Mouse (Mus musculus) R1 (cell line): ENCODE data around the gene Ugt1a5.
"Not testable (repeated sequence)": the region's sequence is repeated elsewhere in the genome, so short reads cannot be mapped to it uniquely, and the experiment has no call there.

Source experiments
- DNase-seq: peaks from one replicate; pipeline ENCODE4 v3.0.0-alpha.2; 2018; ENCODE audit warnings: low read depth, low spot score

Gene Ugt1a5

DNA sequence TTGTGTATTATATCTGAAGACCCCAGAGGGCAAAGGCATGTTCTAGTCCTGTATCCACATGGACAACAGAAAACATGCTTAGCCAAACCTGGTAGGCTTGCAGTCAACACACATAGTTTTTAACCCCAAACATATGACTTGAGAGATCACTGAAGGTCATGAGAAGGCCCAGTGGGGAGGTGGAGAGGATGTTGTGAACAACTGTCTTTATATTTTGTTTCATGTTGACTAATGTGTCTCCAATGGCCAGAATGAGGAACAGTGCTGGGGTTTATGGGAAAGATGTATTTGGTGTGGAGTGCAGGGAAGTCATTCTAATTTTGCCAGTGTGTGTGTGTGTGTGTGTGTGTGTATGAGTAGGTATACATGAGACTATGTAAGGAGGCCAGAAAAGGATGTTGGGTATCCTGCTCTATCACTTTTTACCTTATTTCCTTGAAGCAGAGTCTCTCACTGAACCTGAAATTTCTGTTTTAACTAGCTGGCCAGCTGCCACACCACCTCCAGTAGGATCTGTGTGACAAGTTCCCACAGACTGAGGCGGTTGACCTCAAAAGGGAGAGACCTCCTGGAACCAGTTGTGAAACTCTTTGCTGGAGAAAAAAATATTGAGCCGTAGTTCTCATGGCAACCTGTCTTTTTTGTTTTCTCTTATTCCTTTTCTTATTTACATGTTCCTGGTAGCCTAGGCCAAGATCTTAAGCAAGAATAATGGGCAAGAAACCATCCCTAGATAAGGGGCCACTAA is 58.4 kb downstream of the Ugt1a5 start:
- DNase-seq: no peak

DNA sequence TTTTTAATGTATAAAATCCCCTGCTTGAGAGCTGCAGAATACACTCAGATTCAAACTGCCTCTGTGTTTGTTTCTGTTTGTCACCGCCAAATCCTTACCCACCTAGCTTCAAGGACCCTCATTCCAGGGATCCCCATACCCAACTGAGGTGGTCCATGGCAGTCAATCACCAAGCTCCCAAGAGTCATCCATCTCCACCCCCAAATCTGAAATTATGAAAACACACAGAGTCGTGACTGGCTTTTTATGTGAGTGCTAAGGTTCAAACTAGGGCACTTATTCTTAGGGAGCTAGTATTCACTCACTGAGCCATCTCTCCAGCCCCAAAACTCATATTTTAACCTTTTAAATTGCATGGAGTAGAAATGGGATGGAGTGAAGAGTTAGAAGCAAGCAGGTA is 59.5 kb downstream of the Ugt1a5 start:
- DNase-seq: not testable (repeated sequence)

DNA sequence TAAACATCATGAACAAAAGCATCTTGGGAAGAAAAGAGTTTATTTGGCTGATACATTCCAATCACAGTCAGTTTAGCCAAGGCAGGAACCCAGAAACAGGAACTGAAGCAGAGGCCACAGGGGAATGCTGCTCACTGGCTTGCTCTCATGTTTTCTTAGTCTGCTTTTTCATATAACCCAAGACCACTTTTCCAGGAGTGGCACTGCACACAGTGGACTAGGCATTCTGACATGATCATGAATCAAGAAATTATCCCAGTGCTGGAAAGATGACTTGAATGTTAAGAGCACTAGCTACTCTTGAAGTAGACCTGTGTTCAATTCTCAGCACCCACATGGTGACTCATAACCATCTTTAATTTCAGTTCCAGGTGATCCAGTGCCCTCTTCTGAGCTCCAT is 59.9 kb downstream of the Ugt1a5 start:
- no peak for DNase-seq

DNA sequence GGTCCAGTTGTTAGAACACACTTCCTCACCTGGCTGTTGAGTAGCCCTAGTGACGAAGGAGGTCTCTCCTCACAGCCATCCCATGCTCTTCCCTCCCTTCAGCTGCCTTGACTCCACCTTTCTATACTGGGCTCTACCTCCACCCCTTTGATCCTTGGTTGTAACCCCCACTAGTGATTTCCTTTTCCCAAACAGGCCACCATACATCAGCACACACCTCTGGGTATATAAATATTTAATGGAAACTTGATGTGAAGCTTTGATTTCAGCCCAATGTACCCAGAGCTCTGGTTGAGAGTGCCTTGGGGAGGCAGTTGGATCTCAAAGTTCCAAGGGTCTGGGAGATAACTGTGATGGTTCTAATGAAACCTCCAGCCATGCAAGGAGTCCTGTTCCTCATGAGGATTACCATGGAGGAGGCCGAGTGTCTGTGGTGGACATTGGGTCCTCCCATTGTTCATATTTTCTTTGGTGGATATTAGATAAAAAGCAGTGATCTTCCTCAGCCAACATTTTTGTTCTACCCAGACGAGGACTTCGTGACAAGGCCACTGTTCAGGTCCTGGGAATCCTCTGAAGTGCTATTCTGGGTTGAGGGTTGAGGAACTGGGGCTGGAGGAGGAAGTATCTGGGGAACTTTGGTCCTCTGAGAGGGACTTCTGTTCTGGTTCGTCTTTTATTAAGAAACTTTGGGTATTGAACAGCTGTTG is 61.0 kb downstream of the Ugt1a5 start, which contains the start of gene Mroh2a:
Gene Mroh2a (plus strand): TSS at position 317 of the 710 bp plus-strand sequence.
- DNase-seq: no peak

DNA sequence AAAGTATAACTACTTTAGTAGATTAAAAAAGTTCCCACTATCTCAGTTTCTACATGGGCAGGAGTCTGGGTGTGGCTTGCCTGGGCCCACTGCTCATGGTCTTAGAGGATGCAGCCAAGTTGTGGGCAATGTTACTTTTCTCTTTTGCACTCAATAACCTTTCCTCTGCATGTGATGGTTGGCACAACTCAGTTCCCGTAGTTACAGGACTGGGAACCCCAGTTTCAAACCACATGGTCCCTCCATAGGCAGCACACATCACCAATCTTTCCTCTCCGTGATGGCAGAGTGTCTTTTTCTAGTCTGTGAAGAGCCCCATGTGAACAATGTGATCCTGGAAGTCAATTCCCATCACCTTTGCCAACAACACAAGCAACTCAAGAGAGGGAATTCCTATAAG is 61.7 kb downstream of the Ugt1a5 start:
- no peak for DNase-seq

DNA sequence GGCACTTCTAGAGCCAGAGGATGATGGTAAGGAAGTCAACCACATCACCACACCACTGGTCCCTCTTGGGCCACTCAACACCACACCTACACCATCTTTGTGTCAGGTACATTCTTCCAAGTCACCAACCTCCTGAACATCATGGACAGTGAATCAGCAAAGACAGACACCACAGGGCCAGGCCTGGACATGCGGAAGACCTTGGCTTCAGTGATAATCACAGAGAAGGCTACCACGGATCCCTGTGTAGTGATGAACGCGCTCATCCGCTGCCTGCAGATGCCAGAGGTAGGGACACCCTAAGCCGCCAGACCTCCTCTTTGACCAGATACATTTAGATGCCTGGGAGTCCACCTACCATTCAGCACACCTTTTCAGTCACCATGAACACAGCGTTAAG is 62.3 kb downstream of the Ugt1a5 start:
- no peak for DNase-seq

DNA sequence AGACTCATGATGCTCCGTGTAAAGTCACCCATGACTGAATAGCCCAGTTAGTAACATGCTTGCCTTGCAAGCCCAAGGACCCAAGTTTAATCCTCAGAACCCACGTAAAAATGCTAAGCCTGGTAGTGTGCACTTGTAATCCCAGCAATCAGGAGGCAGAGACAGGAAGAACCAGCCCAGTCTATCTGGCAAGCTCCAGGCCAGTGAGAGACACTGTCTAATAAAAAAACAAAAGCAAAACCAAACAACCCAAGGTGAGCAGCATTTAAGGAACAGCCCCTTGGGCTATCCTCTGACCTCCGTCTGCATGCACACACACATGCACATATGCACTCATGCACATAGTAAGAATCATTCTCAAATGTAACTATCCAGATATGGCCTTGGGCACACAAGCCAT is 63.8 kb downstream of the Ugt1a5 start:
- no peak for DNase-seq

DNA sequence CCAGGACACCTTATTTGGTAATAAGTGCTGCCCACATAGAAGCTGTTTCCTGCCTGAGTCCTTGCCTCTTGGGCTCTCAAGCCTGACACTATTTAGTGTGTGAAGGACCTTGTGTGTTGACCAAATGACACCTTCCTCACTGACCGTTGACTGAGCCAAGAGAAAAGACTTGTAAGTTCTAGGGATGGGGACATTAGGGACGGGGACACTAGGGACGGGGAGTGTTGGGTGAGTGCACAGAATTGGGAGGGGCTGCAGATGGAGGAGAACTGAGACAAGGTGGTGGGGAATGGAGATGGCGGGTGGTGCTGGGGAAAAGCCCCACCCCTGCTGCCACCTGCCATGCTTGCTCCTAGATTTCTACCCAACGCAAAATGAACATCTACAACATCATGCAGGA is 64.2 kb downstream of the Ugt1a5 start:
- no peak for DNase-seq

DNA sequence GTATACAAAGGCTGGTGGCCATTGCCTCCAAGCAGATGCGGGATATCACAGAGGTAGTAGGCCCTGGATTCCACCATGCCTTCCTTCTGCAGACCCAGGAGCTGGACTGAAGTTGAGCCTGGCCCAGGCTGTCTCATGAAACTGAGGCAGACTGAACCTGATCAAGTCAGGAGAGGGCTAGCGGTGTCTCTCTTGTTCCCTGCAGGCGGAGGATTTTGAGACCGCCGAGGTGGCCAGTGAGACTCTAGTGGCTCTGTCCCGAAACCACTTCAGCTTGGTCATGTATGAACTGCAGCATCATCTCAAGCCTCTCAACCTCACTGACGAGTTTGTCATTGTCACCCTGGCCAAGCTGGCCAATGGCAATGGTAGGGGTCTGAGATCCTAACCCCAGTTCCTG is 64.6 kb downstream of the Ugt1a5 start:
- DNase-seq: no peak

DNA sequence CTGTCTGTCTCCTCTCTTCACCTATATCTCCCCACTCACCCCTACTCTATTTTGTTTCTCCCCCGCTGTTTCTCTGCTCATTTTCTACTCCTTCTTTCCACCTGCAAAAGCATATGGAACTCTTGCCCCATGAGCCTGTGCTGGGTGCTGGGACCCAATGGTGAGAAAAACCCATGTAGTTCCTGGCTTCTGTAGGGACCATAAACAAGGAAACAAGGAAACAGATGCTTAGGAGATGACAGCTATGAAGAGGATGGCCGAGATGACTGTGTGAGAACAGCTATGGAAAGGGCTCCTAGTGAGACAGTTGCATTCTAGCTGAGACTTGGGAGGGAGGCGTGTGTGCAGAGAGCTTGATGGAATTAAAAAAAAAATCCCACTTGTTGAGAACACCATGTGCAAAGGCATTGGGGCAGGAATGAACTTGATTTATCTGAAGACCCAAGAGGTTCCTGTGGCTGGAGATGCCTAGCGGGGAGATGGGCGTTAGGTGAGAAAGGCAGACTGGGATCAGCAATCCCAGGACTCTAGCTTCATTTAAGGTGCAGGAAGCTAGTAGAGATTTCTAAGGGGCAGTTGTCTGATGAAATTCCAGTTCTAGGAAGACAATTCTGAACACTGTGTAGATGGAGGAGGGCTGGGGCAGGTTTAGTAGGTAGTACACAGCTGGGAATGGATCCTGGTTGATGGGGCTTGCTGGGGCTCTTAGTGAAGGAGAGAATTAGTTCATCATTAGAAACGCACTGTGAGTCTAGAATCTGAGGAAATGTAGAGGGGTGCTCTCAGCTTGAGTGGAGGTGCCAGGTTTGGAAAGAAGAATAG is 65.4 kb downstream of the Ugt1a5 start:
- no peak for DNase-seq

DNA sequence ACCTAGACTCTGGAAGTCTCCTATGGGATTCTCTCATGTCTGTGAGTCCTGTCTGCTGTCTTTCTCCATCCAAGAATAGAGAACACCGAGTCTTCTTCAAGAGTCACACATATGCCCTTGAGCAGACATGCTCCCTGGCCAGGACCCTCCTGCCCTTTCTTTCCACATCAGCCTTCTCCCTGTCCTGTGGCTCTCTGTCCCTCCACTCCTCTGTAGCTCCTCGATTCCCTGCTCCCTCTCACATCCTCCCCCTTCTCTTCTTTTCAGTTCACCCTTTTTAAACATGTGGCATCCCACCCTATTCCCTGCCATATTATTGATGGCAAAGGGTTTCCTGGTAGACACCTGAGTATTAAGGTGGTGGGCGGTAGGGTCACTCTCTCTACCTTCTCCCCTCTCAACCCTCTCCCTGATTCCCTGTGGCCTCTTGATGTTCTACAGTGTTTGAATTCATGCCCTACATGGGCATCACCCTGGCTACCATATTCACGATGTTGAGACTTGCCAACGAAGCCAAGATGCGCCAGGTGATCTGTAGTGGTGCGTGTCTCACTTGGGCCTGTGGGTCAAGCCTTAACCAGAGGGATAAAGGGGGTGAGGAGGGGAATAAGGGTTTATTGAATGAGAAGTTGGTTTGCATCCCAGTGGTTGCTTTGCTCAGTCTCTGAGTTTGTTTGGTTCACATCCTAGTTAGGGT is 66.1 kb downstream of the Ugt1a5 start:
- DNase-seq: no peak

DNA sequence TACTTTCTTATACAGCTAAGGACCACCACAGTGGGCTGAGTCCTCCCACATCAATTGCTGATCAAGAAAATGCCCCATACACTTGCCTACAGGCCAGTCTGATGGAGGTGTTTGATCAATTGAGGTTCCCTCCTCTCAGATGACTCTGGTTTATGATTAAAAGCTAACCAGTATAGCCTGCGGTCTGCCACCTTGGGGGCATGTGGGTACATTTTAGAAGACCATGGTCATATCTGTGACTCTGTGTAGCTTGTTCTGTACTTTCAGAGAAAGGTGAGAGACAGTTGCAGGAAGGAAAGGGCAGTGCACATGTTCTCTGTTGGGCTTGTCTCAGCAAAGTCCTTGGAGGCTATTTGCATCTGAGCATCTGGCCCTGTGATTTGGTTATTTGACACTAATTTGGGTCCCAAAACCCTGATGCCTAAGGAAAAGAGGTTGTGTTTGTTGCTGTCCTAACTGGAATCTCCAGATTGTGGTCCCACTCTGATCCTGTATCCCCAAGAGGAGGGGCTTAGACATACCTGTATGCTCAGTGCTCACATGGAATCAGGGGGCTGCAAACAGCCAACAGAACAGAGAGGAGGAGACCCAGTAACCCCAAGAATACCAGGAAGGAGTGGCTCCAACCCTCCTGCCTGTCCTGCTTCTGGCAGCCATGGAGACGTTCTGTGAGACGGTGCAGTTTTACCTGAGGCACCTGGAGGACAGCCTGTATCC is 67.0 kb downstream of the Ugt1a5 start:
- no peak for DNase-seq

DNA sequence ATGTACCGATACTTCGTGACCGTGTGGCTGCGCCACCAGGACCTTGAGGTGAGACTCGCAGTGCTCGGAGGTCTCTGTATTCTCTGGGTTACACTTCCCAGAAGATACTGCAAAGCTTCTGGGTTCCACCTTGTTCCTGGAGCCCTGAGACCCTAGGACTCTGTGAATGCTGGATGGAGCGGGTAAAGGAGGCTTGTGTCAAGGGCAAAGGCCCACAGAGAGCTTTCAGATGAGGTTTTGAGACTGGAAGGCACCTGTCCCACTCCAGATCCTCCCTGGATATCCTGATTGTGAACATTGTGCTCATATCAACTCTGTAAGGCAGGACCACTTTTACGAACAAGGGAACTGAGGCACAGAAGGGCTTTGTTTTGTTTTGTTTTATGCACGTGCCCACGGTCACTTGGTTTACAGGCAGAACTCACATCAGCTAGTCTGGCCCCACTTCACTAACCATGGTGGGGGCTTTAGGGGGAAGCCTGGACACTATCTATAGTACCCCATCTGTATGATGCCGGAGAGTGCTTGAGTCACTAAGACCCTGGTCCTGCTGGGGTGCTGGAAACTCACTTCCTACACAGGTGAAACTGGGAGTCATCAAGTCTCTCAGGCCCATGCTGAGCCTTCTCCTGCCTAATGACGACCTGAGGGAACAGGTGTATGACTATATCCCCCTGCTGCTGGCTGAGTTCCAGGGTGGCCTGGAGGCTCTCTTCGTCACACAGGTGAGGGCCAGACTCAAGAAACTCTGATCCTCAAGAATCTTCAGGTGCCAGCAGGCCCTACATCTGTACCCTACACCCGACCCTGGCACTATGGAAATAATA is 67.8 kb downstream of the Ugt1a5 start:
- no peak for DNase-seq

DNA sequence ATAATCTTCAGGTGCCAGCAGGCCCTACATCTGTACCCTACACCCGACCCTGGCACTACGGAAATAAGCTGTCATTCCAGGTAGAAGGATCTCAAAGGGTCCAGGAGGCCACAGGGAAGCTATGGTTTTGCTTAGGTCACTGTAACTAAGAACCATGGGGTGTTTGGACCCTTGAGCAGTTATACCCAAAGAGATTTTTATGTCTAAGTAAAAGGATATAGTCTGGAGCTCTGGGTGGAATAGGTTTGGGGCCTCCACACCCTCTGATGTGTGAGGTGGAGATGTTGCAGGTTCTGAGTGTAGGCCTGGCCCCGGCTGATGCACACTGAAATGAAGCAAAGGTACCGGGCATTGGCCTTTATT is 68.4 kb downstream of the Ugt1a5 start:
- no peak for DNase-seq

DNA sequence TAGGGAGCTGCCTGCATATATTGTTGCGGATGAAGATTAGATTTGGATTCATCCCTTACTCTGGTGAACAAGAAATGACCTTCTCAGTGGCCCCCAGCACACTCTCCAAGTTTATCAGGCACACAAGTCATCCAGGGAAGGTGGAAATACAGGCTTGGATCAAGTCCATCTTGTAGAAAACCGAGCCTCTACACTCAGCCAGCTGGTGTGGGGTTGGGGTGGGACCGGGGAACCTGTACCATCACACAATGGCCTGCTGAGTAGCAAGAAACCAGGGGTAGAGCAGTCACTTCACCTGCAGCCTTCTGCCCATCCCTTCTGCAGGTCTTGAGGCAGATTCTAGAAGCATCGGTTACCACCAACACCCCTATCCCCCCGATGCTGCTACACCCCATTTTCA is 68.8 kb downstream of the Ugt1a5 start:
- DNase-seq: no peak

DNA sequence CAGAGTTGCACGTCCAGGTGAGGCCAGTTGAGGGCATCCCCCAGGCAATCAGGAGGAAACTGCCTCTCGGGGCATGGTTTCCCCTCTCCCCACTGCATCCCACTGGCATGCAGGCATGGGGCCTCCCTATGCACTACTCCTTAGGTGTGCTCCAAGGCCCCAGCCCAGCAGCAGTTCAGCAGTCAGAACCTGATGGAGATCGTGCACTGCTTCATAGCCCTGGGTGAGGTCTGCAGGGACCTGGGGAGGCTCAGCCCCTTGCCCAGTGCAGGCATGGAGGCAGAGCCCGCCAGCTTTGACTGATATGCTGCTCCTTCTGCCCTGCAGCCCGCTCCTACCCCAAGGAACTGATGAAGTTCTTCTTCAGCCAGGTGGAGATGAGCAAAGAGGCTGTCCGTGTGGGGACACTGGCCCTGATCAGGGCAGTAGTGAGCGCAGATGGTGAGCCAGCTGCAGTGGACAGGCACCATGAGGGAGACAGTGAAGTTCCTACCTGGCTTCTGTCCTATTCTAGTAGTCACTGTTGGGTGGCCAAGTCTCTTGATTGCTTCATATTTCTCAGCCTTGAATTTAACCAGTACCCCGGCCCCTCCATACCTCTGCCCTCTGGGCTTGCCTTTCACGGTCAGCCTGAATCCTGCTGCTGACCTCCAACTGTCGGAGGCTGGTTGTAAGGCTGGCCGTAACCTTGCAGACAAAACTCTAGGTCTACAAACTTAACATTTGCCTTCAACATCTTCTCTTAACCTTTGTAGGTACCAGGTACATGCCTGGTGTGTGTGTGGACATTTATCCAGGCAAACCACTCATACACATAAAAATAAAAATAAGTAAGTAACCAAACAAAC is 69.5 kb downstream of the Ugt1a5 start:
- DNase-seq: no peak

DNA sequence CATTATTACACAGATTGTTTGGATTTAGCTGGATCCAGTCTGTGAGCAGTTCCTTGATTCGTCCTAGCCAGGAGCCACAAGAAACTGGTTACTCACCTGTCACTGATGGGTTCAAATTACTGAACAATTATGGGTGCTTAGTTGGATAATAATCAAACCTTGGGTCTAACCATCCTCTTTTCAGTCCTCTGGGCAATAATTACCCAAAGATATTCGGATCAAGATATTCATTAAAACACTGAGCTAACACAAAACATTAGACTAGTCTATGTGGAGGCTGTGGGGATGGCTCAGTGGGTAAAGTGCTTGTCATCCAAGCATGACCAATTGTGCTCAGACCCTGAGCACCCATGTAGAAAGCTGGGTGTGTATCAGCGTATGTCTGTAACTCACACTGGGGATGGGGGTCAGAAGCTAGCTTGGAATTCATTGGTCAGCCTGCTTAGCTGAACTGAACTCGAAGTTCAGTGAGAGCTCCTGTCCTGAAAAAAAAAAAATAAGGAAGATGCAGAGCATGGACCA is 70.1 kb downstream of the Ugt1a5 start:
- no peak for DNase-seq

DNA sequence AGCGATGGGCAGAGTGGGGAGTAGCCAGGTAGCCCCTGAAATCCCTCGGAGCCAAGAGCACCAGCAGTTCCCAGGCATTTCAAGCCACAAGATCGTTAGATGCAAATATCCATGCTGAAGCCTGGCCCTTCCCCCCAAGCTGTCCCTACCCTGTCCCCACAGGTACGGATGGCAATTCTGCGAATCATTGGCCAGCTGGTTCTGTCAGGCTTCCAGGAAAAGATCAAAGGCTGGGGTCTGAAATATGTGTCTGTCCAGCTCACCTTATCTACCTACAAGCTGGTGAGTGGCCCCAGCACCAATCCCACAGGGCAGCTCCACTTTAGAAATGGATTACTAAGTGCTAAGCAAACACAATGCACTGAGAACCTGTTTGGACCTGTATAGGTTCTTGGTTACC is 71.5 kb downstream of the Ugt1a5 start:
- DNase-seq: no peak

DNA sequence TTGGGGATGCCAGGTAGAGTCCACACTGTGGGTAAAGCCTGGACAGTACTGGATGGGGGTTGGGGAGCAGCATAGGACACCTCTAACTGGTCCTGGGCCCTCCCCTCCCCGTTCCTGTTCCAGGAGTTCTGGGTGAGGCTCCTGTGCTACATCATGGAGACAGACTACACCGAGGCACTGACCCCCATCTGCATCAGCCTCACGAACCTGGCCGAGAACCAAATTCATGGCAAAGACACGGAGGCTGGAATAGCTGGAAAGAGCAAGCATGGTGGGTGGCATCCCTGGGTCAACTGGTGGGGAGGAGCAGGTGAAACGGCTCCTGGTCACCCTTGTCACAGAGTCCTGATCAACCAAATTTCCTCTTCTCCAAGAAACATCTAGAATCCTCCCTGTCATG is 73.0 kb downstream of the Ugt1a5 start:
- no peak for DNase-seq
